Mouse (Mus musculus) frontal cortex, postnatal 36 days (tissue): Measurements from ENCODE around the gene Nkain2.
"Not testable (repeated sequence)": the region's sequence is repeated elsewhere in the genome, so short reads cannot be mapped to it uniquely, and the experiment has no call there.

Experiments used
- DNase-seq, 2 experiments: peaks; one replicate each; pipeline ENCODE4 v3.0.0; 2022; ENCODE audit warnings: low spot score in 2 of 2

Gene Nkain2

GRCm38 (mm10) chr10:32889652-32890506 is at the start of gene Nkain2:
Gene Nkain2, minus strand, starts transcription at chr10:32890462.
- DNase-seq = peak; percentile 75 to 76

GRCm38 (mm10) chr10:32939853-32940252 is 49.6 kb upstream of the Nkain2 start:
- DNase-seq = peak in 1 of 2 experiments; percentile 19

GRCm38 (mm10) chr10:32895093-32895492 is 4.8 kb upstream of the Nkain2 start:
- DNase-seq = peak in 1 of 2 experiments; percentile 46

DNA sequence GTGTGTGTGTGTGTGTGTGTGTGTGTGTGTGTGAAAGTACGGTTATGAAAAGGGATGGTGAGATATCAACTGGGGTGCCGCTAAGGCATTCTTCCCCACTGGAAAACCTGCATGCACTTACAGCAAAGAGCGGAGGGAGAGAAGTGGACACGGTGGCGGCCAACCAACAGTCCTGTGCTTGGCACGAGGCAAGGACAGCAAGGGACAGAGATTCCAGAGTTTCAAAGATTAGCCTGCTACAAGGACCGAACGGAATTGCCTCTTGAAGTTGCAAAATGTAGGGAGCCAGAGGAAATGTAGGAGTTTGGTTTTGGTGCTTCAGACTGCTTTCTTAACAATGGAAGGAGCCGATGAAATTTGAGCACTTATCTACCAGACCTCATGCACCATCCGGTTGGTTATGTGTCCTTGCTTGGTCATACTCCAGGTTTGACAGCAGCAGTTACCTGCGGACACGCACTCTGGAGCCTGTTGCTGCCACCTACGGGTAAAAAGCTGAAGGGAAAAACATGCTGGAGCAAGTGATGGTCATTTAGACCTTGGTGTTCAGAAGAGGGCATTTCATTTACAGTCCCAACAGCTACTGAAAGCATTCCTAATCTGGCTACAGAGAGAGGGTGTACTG is 357 bp upstream of the Nkain2 start:
- peak in 1 of 2 experiments; percentile 65 for DNase-seq

DNA sequence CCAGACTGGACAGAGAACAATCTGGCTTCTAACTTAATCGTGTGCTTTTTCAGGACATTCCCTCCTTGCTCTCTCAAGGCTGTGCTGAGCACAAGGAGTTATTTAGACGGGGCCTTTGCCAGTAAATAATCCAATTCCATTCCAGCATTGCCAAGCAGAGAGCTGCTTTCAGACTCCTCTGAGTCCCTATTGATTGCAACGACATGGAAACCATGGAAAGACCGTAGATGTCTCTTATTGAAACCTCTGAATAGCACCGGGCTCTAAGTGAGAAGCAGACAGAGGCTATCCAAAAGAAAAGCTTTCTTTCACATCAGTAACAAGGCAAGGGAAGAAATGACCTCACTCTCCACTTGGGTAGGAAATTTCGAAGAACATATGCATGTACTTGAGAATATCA is 8.3 kb downstream of the Nkain2 start:
- DNase-seq = no peak

- no peak for DNase-seq
Observed at GRCm38 (mm10) chr10:32870691-32871406, 19.4 kb downstream of the Nkain2 start.

DNA sequence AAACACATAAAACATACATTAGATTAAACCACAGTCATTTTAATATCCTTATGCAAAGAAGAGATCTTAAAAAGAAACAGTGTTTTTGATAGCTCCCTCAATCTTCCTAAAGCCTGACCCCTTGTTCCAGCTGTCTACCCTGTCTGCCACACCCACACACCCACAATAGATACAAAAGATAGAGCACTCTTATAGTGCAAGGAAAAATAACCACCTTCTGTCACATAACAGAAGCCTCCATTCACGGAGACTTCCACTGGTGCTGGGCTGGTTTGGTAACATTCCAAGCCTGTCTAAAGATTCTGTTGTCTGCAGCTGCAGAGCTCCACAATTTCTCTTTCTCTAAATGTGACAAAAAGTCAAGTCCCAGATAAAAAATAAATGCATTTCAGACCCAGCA is 20.7 kb downstream of the Nkain2 start:
- DNase-seq = peak; percentile 24 to 43

- no peak for DNase-seq
Observed at GRCm38 (mm10) chr10:32815210-32815883, 74.9 kb downstream of the Nkain2 start.

DNA sequence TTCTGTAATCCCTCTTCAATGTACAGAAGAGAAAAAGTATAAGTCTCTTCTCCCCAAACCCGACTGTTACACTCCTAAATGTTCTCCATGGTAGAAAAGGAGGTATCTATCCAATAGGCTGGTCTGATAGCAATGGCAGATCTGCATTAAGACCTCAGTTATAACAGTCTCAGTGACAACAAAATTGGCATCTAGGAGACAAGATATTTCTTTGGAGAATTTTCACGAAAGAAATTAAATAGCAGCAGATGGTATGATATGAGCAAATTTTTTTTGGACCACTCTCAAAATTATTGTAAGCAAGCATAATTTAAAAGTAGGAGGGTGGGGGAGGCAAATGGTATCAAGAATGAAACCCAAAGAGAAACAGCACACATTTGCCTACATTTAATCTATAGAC is 94.0 kb downstream of the Nkain2 start:
- peak in 1 of 2 experiments; percentile 10 for DNase-seq

DNA sequence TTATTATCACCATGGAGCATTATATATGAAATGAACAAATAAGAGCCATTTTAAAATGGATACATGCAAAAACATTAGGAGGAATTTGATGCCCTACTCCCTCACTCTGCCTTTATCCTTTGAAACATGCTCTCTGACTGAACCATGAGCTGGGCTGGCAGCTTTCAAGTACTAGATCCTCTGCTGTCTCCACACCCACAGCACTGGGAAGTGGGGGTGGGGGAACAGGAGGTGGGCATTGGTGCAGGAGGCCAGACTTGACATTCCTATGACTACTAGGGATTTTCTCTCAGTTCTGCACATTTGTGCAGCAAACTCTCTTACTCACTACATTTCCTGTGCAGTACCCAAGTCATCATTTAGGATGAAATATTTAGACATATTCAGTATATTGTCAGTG is 99.7 kb downstream of the Nkain2 start:
- DNase-seq = peak; percentile 10 to 30

- no peak for DNase-seq
Observed at GRCm38 (mm10) chr10:32782732-32783359, 107.4 kb downstream of the Nkain2 start.

GRCm38 (mm10) chr10:32738989-32739388 is 151.3 kb downstream of the Nkain2 start:
- DNase-seq = peak in 1 of 2 experiments; percentile 18

DNA sequence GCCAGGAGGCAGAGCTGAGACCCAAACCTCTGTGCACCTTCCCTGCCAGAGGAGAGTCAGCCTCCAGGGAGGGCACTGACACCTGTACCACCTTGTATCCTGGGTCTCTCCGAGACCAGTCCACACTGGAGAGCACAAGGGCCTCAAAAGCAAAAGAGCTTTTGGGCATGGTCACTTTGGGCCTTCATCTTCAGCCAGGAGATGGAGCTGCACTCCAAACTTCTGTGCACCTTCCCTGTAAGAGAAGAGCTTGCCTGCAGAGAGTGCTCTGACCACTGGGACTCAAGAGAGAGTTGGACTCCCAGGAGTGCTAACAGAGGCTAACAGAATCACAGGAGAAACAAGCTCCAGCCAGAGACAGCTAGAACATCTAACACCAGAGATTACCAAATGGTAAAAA is 183.7 kb downstream of the Nkain2 start:
- not testable (repeated sequence) for DNase-seq

- no peak for DNase-seq
Observed at GRCm38 (mm10) chr10:32696661-32697060, 193.6 kb downstream of the Nkain2 start.

GRCm38 (mm10) chr10:32684548-32684947 is 205.7 kb downstream of the Nkain2 start:
- no peak for DNase-seq

DNA sequence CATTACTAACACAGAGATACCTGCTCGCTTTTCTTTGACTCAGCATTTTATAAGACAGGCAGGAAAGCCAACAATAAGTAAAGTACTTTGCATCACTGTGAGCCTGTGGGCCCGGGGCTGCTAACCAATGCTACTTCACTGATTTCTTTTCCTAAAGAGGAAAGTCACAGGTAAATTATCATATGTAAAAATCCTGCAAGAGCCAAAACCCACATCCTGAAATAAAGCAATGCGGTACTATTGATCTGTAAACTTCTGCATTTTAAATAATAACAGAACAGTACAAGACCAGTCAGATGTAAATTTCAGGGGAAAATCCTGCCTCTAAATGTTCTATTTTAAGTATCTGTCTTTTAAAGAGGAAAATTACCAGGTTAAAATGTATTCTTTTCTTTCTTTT is 250.0 kb downstream of the Nkain2 start:
- no peak for DNase-seq

DNA sequence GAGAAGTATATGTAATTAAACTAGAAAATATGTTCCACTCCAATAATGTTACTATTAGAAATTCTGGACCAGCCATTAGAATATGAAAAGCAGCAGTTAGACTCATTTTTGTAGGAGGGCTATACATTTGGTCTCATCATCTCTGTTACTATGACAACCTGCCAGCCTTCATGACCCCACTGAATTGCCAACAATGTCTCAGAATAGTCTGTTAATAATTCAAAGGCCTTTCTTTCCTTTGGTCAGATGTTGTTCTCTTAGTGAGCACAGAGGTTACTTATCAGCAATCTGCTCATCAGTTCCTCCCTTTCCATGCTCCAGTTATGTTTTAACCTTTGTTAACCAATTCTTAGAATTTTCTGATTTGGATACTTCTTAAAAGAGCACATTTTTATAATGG is 251.1 kb downstream of the Nkain2 start:
- DNase-seq = no peak

DNA sequence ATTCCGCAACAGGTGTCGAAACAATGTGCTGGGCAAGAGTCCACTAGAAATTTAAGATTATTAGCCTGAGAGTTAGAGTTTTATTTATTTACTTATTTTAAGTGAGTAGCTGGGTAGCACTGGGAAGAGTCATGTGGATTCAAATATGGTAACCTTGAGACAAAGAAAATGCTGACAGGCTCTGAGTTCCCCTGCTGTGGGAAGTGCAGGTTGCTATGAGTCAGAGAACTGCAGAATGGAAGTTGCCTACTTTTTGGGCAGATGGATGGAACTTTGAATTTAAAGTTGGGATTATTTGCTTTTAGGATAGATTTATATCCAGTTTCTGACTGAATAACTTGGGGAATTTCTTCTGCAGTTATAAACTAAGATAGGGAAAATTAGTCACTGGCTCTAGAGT is 259.2 kb downstream of the Nkain2 start:
- DNase-seq = no peak

- DNase-seq = no peak
Observed at GRCm38 (mm10) chr10:32604448-32604847, 285.8 kb downstream of the Nkain2 start.

DNA sequence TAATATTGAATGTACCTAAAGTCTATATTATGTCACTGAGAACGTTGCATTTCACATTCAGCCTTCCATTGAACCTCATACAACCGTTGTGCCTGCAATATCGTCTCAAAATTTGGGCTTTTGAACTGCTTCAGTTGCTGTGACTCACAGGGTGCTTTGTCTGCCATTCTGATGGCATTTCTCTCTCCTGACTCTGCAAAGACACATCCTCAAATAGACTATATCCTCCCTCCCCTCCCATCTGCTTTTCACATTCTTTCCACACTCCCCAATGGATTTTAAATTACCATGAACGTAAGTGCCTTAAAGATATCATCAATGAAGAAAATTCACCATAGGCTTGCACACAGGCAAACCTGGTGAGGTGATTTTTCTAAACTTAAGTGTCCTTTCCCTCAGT is 287.5 kb downstream of the Nkain2 start:
- DNase-seq = peak; percentile 7 to 26

DNA sequence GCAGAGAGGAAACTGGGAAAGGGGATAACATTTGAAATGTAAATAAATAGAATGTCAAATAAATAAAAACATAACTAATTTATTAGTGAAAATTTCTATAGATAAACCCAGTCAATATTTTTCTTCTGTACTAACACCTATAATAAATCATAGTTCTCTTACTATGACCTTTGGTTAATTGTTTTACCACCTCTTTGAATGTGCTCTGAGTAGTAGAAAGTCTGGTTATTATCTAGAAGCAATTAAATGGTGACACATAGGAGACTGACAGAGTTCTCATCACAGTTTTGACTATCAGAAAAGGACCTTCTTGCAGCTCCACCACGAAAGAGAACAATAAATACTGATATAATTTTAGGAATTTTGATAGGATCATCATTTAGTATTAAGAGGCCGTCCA is 295.3 kb downstream of the Nkain2 start:
- DNase-seq = no peak

- DNase-seq = no peak
Observed at GRCm38 (mm10) chr10:32577276-32577580, 313.0 kb downstream of the Nkain2 start.
